8 mouse cellular contexts compared by ENCODE assay signal in the genomic region with DNA sequence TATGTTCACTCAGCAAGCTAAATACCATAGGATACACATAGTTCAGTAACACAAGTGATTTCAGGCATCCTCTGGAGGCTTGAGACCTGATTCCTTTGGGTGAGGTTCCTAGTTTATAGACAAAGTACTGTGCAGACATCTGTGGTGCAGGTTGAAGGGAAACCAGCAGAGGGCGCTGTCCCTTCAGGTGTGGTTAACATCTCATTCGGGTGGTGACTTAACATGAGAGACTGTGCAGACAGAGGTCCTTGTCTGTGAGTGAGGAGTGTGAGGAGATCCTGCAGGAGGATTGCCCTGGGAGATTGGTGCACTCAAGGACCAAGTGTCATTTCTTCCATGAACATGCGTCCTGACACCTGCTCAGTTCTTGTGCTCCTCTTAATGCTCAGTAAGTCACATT.
DNase-seq lines count a peak whose midpoint lies in the region; ATAC-seq and TF ChIP-seq lines count a peak whose summit lies in the region.
"Not testable (repeated sequence)": the region's sequence is repeated elsewhere in the genome, so short reads cannot be mapped to it uniquely, and the experiment has no call there.

No protein-coding gene starts in this region.

- TF ChIP-seq EP300 in liver, postnatal 0 days (IDR thresholded peaks at IDR 0.05; ENCODE audit: low read depth): not testable (repeated sequence)

- not testable (repeated sequence) for ATAC-seq in liver, postnatal 0 days

- H3K36me3 ChIP-seq in liver, postnatal 0 days (replicated peaks; ENCODE audit: insufficient read depth, low read length): not testable (repeated sequence)

- H3K27me3 ChIP-seq in liver, postnatal 0 days (ENCODE audit: insufficient read depth, low read length): not testable (repeated sequence)

- peak; percentile 6 for DNase-seq in CD4-positive helper T cell, adult 2 months (ENCODE audit: low read depth, low spot score)
- peak; percentile 33 for DNase-seq in T-cell, adult 2 months (ENCODE audit: low spot score)
- not testable (repeated sequence) for DNase-seq in layer of hippocampus, adult 2 months (ENCODE audit: low spot score in 2 of 2); liver, postnatal 0 days
- peak; percentile 27 to 51 for DNase-seq in thymus, adult 18-20 months
- peak; percentile 23 to 33 for DNase-seq in thymus, postnatal 10 days (ENCODE audit: low spot score in 2 of 2)
- peak; percentile 54 for DNase-seq in thymus, postnatal 25 days
- DNase-seq in thymus, postnatal 4 days: peak; percentile 48

- H3K4me3 ChIP-seq in layer of hippocampus, adult 2 months; liver, postnatal 0 days (ENCODE audit: low read depth, low read length): not testable (repeated sequence)

- not testable (repeated sequence) for H3K9me3 ChIP-seq in liver, postnatal 0 days (ENCODE audit: low read length)

- not testable (repeated sequence) for H3K9ac ChIP-seq in liver, postnatal 0 days (replicated peaks)

- not testable (repeated sequence) for H3K27ac ChIP-seq in layer of hippocampus, adult 2 months; liver, postnatal 0 days (ENCODE audit: low read depth)

- not testable (repeated sequence) for H3K4me1 ChIP-seq in liver, postnatal 0 days (ENCODE audit: insufficient read depth)

- 31% methylated on average over 3 of the region's 3 CpGs for WGBS in liver, postnatal 0 days (ENCODE audit: insufficient replicate concordance)

- peak; percentile 23; the same call in 1 of the 2 replicates for TF ChIP-seq CTCF in layer of hippocampus, adult 2 months (conservative IDR thresholded peaks at IDR 0.05)
- 0 out of 2 replicates have a peak, but pooled peaks have one; percentile 28 for TF ChIP-seq CTCF in liver, postnatal 0 days (IDR thresholded peaks at IDR 0.05; ENCODE audit: low read depth)

- H3K4me2 ChIP-seq in liver, postnatal 0 days (ENCODE audit: low read depth, low read length): not testable (repeated sequence)
